Mouse (Mus musculus): ENCODE results near the gene Clcnkb. TPM values are rescaled to one million over a fixed set of nuclear protein-coding genes. Genes with fewer than 3 reads are reported as not detected.

Clcnkb gene
- not detected in 2 replicates for polyA plus RNA-seq (2016; fragmentation: Nextera tagmentation; extraction: Ambion mirVana)

DNA sequence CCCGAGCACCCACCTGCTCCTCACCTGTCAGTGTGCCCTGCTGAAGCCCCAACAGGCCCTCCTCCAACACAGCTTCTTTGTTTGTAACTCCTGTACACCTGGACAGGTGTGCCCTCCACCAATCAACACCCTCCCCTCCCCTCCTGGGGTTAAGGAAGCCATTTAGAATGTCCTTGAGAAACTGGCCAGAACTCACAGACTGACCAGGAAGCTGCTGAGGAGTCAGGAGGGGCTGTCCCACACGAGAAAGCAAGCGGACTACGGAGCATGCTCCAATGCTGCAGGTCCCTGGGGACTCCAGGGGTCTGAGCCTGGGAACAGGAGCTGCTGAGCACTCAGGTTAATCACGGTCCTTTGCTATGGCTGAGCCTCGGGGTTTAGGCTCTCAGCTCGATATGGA lies at the start of gene Clcnkb:
Clcnkb (minus strand) TSS at position 91 of the 400 bp plus-strand sequence.
- Histone ChIP-seq H3K9me3 (0 out of 2 replicates have a peak, but pooled peaks cover 4% of the 10 kb centered on the region), H3K4me2 (replicated peaks) (no peak within 1 kb of the TSS), H3K4me1 (no peaks in the 10 kb centered on the region), H3K27ac (no peak within 1 kb of the TSS), H3K9ac (no peak within 1 kb of the TSS), H3K4me3 (no peak within 1 kb of the TSS), H3K36me3 (no peaks in the 10 kb centered on the region), H3K27me3 (replicated peaks) (0 out of 2 replicates have a peak, but pooled peaks cover 5% of the 10 kb centered on the region)
- 68% methylated on average over 7 of the region's 7 CpGs for WGBS
- no peak for ATAC-seq (ENCODE audit: low FRiP score, low read depth)

DNA sequence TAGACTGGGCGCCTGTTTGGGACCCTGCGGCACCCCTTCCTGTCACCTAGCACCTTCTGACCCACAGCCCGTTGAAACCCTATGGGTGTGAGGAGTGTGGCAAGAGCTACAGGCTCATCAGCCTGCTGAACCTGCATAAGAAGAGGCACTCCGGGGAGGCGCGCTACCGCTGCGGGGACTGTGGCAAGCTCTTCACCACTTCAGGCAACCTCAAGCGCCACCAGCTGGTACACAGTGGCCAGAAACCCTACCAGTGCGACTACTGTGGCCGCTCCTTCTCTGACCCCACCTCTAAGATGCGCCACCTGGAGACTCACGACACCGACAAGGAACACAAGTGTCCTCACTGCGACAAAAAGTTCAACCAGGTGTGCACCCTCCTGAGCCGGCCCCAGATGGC lies 48.9 kb upstream of the Clcnkb start:
- no peaks in the 10 kb centered on the region for H3K27me3 ChIP-seq (replicated peaks)
- H3K4me2 ChIP-seq (replicated peaks) = no peak overlapping the region
- ATAC-seq (ENCODE audit: low FRiP score, low read depth) = no peak
- H3K27ac ChIP-seq = no peak overlapping the region
- H3K4me3 ChIP-seq = no peak overlapping the region
- no peaks in the 10 kb centered on the region for H3K9me3 ChIP-seq
- peaks cover 13% of the 10 kb centered on the region for H3K4me1 ChIP-seq
- 77% methylated on average over 16 of the region's 16 CpGs for WGBS
- H3K9ac ChIP-seq = no peak overlapping the region
- peaks cover 84% of the 10 kb centered on the region for H3K36me3 ChIP-seq

DNA sequence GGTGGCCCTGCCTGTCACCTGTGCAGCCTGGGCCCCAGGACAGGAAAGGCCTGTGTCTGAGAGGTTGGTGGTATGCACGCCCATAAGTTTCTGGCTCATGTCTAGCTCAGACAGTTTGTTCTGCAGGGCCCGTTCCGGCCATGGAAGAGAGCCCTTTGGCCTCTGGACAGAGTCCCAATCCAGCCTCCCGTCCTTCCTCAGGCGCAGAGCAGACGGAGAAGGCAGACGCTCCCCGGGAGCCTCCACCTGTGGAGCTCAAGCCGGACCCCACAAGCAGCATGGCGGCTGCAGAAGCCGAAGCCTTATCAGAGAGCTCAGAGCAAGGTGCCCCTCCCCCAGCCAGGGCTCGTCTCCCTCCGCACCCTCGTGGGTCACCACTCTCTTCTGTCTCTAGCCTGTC lies 47.7 kb upstream of the Clcnkb start:
- Histone ChIP-seq H3K4me1 (peaks cover 18% of the 10 kb centered on the region), H3K27ac (no peak overlapping the region), H3K36me3 (peaks cover 73% of the 10 kb centered on the region), H3K4me2 (replicated peaks) (no peak overlapping the region), H3K27me3 (replicated peaks) (no peaks in the 10 kb centered on the region), H3K9me3 (no peaks in the 10 kb centered on the region), H3K4me3 (no peak overlapping the region), H3K9ac (no peak overlapping the region)
- ATAC-seq (ENCODE audit: low FRiP score, low read depth) = no peak
- 87% methylated on average over 14 of the region's 14 CpGs for WGBS

DNA sequence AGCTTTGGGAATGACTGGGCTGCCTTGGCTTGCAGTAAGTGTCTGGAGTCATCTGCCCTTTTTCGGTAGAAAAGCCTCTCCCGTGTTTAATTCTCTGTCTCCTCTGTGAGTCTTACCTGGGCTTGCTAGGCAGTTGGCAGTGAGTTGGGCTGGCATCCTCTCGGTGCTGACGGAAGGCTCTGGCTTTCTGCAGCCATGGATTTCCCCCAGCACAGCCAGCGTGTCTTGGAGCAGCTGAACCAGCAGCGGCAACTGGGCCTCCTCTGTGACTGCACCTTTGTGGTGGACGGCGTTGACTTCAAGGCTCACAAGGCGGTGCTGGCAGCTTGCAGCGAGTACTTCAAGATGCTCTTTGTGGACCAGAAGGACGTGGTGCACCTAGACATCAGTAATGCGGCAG lies 45.8 kb upstream of the Clcnkb start:
- Histone ChIP-seq H3K9me3 (no peaks in the 10 kb centered on the region), H3K9ac (no peak overlapping the region), H3K36me3 (peaks cover 57% of the 10 kb centered on the region), H3K27me3 (replicated peaks) (no peaks in the 10 kb centered on the region), H3K27ac (no peak overlapping the region), H3K4me2 (replicated peaks) (no peak overlapping the region), H3K4me1 (peaks cover 27% of the 10 kb centered on the region), H3K4me3 (no peak overlapping the region)
- WGBS = 88% methylated on average over 12 of the region's 12 CpGs
- no peak for ATAC-seq (ENCODE audit: low FRiP score, low read depth)

DNA sequence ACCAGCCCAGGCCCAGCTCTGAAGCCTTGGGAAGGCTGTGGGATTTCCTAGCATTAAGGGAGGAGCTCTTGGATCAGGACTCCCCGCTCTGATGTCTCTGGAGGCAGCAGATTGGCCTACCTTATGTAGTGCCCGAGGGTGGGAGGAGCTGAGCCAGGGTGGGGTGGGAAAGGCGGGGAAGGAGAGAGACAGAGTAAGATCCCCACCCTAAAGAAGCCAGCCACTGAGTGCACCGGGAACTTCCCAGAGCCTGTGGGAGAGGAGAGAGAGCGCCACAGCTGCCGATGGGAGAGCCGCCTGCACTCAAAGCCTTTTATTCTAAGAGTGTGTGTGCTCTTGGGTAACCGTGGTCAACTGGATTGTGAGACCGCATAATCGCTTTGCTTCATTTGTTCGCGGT lies 45.3 kb upstream of the Clcnkb start:
- H3K36me3 ChIP-seq = peaks cover 54% of the 10 kb centered on the region
- H3K9me3 ChIP-seq = no peaks in the 10 kb centered on the region
- ATAC-seq (ENCODE audit: low FRiP score, low read depth) = peak; percentile 34; the same call in 1 of the 2 replicates
- H3K4me3 ChIP-seq = no peak overlapping the region
- H3K27ac ChIP-seq = no peak overlapping the region
- WGBS = 47% methylated on average over 12 of the region's 12 CpGs
- no peaks in the 10 kb centered on the region for H3K27me3 ChIP-seq (replicated peaks)
- H3K4me1 ChIP-seq = peaks cover 27% of the 10 kb centered on the region
- no peak overlapping the region for H3K4me2 ChIP-seq (replicated peaks)
- no peak overlapping the region for H3K9ac ChIP-seq

DNA sequence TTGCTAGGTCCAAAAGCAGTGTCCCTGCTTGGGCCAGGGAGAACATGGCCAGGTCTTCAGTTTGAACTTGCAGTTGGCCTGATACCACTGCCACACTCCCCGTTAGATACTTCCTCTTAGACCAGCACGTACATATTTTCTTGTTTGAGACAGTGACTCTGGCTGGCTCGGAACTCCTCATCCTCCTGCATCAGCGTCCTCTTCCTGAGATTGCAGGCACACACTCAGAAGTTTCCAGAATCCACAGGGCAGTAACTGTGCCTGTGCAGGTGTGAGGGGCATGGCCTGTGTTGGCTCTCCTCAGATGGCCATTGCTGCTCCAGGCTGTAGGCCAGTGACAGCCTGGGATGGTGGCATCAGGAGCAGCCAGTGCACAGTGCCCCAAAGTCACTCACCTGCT lies 44.7 kb upstream of the Clcnkb start:
- Histone ChIP-seq H3K27me3 (replicated peaks) (no peaks in the 10 kb centered on the region), H3K4me2 (replicated peaks) (no peak overlapping the region), H3K9ac (no peak overlapping the region), H3K4me1 (peaks cover 27% of the 10 kb centered on the region), H3K36me3 (peaks cover 48% of the 10 kb centered on the region), H3K27ac (no peak overlapping the region), H3K9me3 (no peaks in the 10 kb centered on the region), H3K4me3 (no peak overlapping the region)
- WGBS = 93% methylated on average over 4 of the region's 4 CpGs
- ATAC-seq (ENCODE audit: low FRiP score, low read depth) = no peak

DNA sequence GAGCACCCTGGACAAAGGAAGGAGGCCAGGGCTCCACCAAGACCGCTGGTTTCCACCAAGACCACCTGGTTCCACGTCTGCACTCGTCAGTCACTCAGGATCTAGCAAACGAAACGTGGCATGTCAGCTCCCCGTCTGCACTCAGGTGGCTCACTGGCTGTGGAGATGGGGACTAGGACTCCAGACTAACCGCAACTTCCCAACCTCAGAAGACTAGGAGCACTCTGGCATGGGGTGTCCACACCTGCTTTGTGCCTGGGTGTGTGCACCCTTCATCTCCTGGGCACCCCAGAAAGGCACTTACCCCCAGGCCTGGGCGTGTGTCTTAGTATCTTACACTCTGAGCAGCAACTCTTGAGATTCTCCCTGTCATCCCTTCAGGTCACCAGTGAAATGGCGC lies 44.0 kb upstream of the Clcnkb start:
- no peaks in the 10 kb centered on the region for H3K27me3 ChIP-seq (replicated peaks)
- WGBS = 92% methylated on average over 9 of the region's 9 CpGs
- peaks cover 45% of the 10 kb centered on the region for H3K36me3 ChIP-seq
- H3K4me3 ChIP-seq = no peak overlapping the region
- H3K9ac ChIP-seq = no peak overlapping the region
- no peaks in the 10 kb centered on the region for H3K9me3 ChIP-seq
- no peak for ATAC-seq (ENCODE audit: low FRiP score, low read depth)
- H3K27ac ChIP-seq = no peak overlapping the region
- H3K4me1 ChIP-seq = peaks cover 27% of the 10 kb centered on the region
- H3K4me2 ChIP-seq (replicated peaks) = no peak overlapping the region

DNA sequence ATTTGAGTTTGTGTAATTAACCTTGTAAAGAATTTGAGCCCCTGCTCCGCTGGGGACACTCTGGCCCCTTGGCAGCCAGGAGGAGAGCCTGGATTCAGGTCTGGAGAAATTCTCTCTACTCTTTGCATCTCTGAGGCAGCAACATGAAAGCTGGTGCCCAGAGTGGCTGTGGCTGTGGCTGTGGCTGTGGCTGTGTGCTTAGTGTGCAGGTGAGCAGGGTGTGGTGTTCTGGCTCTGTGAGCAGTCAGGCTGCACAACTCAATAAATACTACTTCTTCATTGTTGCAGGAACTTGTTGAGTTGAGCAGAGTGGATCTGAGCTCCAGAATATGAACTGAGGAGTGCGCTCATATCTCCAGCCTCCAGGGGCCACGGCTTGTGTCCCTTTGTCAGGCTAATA lies 43.1 kb upstream of the Clcnkb start:
- Histone ChIP-seq H3K9ac (no peak overlapping the region), H3K9me3 (no peaks in the 10 kb centered on the region), H3K4me2 (replicated peaks) (no peak overlapping the region), H3K27me3 (replicated peaks) (no peaks in the 10 kb centered on the region), H3K4me3 (no peak overlapping the region), H3K27ac (no peak overlapping the region), H3K36me3 (peaks cover 38% of the 10 kb centered on the region), H3K4me1 (peaks cover 27% of the 10 kb centered on the region)
- ATAC-seq (ENCODE audit: low FRiP score, low read depth) = no peak
- WGBS = 59% methylated on average over 3 of the region's 3 CpGs

DNA sequence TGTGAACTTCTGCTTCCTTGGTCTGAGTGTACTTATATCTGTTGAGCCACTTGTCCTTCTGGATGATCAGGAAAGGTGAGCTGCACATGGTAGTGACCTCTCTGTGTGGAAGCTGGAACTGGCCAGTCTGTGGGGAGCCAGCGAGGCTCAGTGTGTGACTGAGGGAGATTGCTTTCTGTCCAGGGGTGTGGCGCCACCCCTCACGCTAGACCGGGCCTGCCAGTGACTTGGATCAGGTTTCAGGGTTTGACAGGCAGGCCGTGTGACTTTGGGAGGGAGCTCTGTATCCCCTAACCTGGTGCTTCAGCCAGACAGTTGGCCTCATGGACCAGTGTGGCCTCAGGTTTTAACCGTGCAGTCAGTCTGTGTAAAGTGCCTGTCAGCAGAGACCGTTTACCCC lies 42.4 kb upstream of the Clcnkb start:
- no peak overlapping the region for H3K4me2 ChIP-seq (replicated peaks)
- peaks cover 27% of the 10 kb centered on the region for H3K4me1 ChIP-seq
- H3K9ac ChIP-seq = no peak overlapping the region
- H3K27me3 ChIP-seq (replicated peaks) = no peaks in the 10 kb centered on the region
- H3K36me3 ChIP-seq = peaks cover 35% of the 10 kb centered on the region
- no peaks in the 10 kb centered on the region for H3K9me3 ChIP-seq
- no peak overlapping the region for H3K27ac ChIP-seq
- ATAC-seq (ENCODE audit: low FRiP score, low read depth) = no peak
- WGBS = 10% methylated on average over 7 of the region's 7 CpGs
- no peak overlapping the region for H3K4me3 ChIP-seq

DNA sequence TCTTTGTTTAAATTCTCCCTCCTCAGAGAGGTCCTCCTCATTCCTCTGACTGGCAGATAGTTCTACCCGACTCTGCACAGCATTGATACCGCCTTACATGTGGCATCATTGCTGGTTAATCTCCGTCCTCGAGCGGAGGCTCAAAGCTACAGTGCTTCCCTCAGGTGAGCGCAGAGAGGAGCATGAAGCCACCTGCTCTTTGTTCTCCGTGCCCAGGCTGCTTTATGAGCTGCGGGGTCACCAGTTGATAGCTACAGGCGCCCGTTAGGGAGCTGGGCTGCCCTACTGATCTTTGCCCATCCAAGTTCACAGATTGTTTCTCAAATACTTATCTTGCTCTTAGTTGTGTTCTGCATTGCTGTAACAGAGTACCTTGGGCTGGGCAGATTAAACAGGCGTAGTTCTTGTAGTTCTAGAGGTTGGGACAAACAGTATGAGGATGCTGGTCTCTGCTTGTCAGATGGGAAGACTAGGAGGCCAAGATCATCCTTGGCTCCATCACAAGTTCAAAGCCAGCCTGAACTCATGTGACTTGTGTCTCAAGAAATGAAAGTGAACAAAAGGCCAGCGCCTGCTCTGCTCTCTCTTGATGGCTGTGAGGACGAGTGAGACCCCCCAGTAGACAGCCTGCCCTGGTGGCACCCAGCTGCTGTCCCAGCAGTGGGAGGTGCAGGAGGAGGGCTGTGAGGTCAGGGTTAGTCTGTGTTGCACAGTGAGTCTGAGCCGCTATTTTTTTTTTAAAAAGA lies 40.6 kb upstream of the Clcnkb start:
- no peak overlapping the region for H3K4me3 ChIP-seq
- no peaks in the 10 kb centered on the region for H3K9me3 ChIP-seq
- H3K9ac ChIP-seq = no peak overlapping the region
- H3K27me3 ChIP-seq (replicated peaks) = no peaks in the 10 kb centered on the region
- H3K36me3 ChIP-seq = peaks cover 34% of the 10 kb centered on the region
- no peak for ATAC-seq (ENCODE audit: low FRiP score, low read depth)
- 94% methylated on average over 14 of the region's 14 CpGs for WGBS
- H3K27ac ChIP-seq = no peak overlapping the region
- H3K4me1 ChIP-seq = peaks cover 26% of the 10 kb centered on the region
- H3K4me2 ChIP-seq (replicated peaks) = no peak overlapping the region

DNA sequence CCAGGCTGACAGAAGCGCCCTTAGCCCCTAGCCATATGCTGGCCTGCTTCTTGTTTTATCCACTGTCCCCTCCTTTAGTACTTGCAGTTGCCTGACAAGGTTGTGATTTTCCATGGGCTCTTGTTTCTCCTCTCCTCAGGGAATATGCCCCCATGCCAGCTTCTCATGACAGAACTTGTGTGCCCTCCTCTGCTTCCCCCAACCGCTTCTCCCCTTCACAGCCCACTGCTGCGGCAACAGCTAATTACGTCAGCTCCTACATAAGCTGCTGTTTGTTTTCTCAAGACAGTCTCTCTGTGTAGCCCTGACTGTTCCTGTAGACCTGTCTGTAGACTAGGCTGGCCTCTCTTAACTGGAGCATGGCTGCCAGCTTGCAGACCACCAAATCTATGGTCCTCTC lies 39.7 kb upstream of the Clcnkb start:
- 83% methylated on average over 4 of the region's 4 CpGs for WGBS
- no peak overlapping the region for H3K9ac ChIP-seq
- peaks cover 17% of the 10 kb centered on the region for H3K4me1 ChIP-seq
- no peaks in the 10 kb centered on the region for H3K9me3 ChIP-seq
- H3K27ac ChIP-seq = no peak overlapping the region
- H3K36me3 ChIP-seq = peaks cover 39% of the 10 kb centered on the region
- H3K27me3 ChIP-seq (replicated peaks) = no peaks in the 10 kb centered on the region
- no peak overlapping the region for H3K4me2 ChIP-seq (replicated peaks)
- no peak overlapping the region for H3K4me3 ChIP-seq
- no peak for ATAC-seq (ENCODE audit: low FRiP score, low read depth)

DNA sequence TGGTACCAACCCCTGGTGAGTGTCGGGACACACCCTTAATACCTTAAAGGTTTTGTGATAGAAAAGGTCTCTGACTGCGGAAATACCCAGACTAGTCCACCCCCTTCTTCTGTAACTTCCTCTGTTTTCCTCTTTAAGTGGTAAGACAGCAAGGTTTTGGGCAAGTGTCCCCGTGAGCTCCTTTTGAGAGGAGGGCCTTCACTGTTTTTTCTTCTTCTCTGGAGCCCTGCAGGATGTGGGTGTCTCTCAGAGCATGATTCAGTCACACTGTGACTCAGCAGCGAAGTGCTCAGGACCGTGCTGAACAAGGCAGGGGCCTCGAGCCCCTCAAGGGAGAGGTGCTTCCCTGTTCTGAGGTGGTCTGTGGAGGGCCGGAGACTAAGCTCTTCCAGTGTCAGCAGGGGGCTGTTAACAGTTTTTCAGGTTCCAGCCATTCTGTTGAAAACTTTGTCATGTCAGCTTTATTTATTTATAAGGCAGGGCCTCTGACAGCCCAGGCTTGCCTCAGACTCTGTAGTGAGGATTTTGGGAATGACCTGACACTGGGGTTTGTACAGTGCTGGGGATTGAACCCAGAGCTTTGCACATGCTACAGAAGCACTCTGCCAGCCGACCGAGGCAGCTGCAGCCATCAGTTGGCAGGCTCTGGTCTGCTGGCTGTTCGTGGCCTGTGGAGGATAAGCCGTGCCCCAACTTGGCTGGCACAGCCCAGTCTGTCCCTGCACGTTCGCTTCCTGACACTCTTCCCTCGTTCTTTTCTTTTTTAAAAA lies 39.0 kb upstream of the Clcnkb start:
- 85% methylated on average over 14 of the region's 14 CpGs for WGBS
- ATAC-seq (ENCODE audit: low FRiP score, low read depth) = no peak

More for the DNA sequence above, 39.0 kb upstream of the Clcnkb start:
- no peaks in the 10 kb centered on the region for H3K27me3 ChIP-seq (replicated peaks)
- H3K4me3 ChIP-seq = no peak overlapping the region
- H3K27ac ChIP-seq = no peak overlapping the region
- no peaks in the 10 kb centered on the region for H3K9me3 ChIP-seq
- H3K36me3 ChIP-seq = peaks cover 41% of the 10 kb centered on the region
- H3K9ac ChIP-seq = no peak overlapping the region
- peaks cover 14% of the 10 kb centered on the region for H3K4me1 ChIP-seq
- no peak overlapping the region for H3K4me2 ChIP-seq (replicated peaks)

Data from neural tube, embryonic 12.5 days (tissue).